Mouse (Mus musculus): ENCODE results near the gene Ano6. TPM values are rescaled to one million over a fixed set of nuclear protein-coding genes. Genes with fewer than 3 reads are reported as not detected.
A peak's percentile ranks its signal among the peaks of the same experiment; 100 is the strongest.
"Not testable (repeated sequence)": the region's sequence is repeated elsewhere in the genome, so short reads cannot be mapped to it uniquely, and the experiment has no call there.

Ano6 gene
- total RNA-seq, 2 experiments from 2014 or later = 10.5 to 18.0 TPM

- ATAC-seq (replicated peaks; ENCODE audit: low FRiP score, low TSS enrichment, poor library complexity, severe bottlenecking) = no peak
Observed at GRCm38 (mm10) chr15:95820142-95820541, 29.5 kb downstream of the Ano6 start.

- ATAC-seq (replicated peaks; ENCODE audit: low FRiP score, low TSS enrichment, poor library complexity, severe bottlenecking) = no peak
Observed at GRCm38 (mm10) chr15:95820678-95821077, 30.0 kb downstream of the Ano6 start.

DNA sequence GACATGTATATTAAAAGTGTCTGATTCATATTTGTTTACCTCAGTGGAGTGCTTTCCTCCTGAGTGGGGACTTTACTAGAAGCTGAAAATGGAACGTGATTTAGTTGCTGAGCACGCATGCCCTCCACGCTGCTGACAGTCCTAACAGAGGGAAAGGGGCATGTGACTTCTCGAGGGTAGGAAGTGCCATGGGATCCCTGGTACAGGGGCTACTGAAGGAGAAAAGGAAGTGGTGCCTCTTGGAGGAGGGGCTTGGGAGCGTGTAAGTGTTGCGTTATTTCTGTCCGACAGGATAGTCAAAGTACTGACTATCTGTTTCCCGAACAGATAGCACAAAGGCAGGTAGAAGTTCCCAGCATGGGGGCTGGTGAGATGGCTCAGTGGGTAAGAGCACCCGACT, 31.5 kb downstream of the Ano6 start:
- no peak for ATAC-seq (replicated peaks; ENCODE audit: low FRiP score, low TSS enrichment, poor library complexity, severe bottlenecking)

GRCm38 (mm10) chr15:95823383-95824306, 33.0 kb downstream of the Ano6 start:
- ATAC-seq (replicated peaks; ENCODE audit: low FRiP score, low TSS enrichment, poor library complexity, severe bottlenecking) = no peak

DNA sequence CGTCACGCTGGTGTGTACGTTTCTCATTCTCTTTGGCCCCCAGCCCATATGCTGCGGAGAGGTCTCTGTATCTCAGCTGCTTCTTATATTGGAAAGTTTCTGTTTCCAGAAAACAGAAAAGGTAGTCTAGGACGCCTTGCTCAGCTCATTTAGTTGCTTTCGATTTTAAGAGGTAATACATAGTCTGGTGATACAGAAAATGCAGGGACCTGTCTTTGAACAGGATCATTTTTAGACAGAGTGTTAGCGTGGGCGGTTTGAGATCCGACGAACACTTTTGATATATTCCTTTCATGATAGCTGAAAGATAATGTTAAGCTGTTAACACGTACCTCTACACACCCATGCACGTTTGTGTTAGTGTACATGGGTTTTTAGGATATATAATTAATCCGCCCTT, 35.9 kb downstream of the Ano6 start:
- no peak for ATAC-seq (replicated peaks; ENCODE audit: low FRiP score, low TSS enrichment, poor library complexity, severe bottlenecking)

DNA sequence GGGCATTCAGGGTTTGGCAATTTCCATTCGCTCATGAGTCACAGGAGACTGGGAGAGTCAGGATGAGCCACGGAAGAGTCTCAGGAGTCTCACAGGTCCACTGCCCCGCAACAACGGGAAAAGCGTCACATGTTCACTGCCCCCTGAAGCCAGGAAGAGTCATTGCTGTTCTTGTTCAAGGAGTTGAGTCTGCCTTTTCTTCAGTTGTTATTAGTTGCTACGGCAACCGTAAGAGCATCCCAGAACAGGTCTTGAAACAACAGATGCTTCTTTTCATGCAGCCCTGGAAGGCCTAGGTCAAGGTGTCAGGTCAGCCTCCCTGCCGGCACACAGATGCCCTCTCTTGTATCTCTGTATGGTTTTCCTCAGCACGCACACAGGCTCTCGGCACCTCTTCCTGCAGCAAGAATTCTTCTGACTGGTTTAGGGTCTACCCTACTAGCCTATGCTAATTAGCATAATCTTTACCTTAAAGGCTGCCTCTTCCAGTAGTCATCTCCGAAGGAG, 36.9 kb downstream of the Ano6 start:
- ATAC-seq (replicated peaks; ENCODE audit: low FRiP score, low TSS enrichment, poor library complexity, severe bottlenecking) = no peak

DNA sequence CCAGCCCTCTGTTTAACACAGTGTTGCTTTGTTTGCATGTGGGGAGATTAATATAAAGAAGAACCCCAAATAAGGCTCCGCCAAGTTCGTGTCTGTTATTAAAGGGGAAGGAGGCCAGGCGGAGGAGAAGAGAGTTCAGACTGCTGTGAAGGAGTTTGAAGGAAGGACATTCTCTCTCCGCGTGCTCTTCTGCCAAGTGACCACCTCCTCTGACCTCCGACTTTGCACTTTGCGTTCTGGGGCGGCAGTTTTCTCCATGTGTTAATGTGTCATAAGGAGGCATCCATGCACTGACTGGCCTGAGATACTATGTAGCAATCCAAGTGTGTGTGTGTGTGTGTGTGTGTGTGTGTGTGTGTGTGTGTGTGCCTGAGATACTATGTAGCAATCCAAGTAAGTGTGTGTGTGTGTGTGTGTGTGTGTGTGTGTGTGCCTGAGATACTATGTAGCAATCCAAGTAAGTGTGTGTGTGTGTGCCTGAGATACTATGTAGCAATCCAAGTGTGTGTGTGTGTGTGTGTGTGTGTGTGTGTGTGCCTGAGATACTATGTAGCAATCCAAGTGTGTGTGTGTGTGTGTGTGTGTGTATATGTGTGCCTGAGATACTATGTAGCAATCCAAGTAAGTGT, 37.5 kb downstream of the Ano6 start:
- not testable (repeated sequence) for ATAC-seq (replicated peaks; ENCODE audit: low FRiP score, low TSS enrichment, poor library complexity, severe bottlenecking)

- no peak for ATAC-seq (replicated peaks; ENCODE audit: low FRiP score, low TSS enrichment, poor library complexity, severe bottlenecking)
Observed at GRCm38 (mm10) chr15:95828647-95829254, 38.1 kb downstream of the Ano6 start.

GRCm38 (mm10) chr15:95829553-95830205, 39.0 kb downstream of the Ano6 start:
- no peak for ATAC-seq (replicated peaks; ENCODE audit: low FRiP score, low TSS enrichment, poor library complexity, severe bottlenecking)

- ATAC-seq (replicated peaks; ENCODE audit: low FRiP score, low TSS enrichment, poor library complexity, severe bottlenecking) = no peak
Observed at GRCm38 (mm10) chr15:95830206-95830560, 39.5 kb downstream of the Ano6 start.

DNA sequence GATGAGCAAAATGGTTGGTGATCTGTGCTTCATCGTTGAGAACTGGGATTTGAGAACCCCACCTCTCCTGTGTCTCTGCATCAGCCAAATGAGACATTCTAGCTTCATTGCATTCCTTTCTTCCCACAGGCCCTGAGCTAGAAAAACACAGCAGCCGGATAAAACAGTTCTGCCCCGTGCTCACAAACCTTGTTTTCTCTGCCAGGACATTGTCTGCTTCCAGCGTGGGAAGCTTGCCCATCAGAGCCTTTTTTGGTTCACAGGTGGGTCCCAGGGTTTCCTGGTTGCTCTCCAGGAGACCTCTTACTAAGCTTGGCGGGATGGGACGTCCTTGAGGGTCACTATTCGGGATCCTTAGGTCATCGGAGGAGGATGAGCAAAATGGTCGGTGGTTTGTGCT, 42.6 kb downstream of the Ano6 start:
- no peak for ATAC-seq (replicated peaks; ENCODE audit: low FRiP score, low TSS enrichment, poor library complexity, severe bottlenecking)

- no peak for ATAC-seq (replicated peaks; ENCODE audit: low FRiP score, low TSS enrichment, poor library complexity, severe bottlenecking)
Observed at GRCm38 (mm10) chr15:95836077-95836476, 45.4 kb downstream of the Ano6 start.

DNA sequence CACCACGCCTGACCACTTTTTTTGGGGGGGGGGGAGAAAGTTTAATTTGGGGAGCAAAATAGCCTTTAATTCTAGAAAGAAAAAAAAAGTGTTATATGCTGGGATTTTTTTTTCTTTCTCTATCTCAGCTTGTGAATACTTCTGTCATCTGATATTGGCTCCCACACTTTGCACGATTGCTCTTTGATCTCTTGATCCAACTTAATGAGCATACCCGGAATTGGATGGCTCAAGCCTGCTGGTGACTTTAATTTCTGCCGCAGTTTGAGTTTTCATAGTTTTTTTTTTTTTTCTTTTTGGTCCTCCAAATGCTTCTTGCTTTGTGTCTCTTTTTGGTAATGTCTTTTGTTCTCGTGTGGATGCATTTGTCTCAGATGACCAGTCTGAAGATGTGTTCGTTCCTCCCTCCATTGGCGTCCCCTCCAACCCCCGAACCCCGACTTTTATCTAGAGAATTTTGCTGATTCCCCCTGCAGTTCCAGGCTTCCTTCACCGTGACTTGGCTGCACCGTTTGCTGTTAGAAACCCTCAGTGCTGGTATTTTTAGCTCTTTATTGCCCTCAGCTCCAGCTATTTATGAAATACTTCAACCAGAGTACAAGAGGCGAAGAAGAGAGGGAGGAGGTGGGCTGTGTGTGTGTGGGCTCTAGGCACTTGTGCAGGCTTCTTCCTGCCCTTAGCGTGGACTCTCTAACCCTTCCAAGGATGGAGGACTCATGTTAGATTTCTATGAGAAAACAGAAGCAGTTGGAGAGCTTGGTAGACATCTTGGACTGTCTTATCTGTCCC, 46.2 kb downstream of the Ano6 start:
- no peak for ATAC-seq (replicated peaks; ENCODE audit: low FRiP score, low TSS enrichment, poor library complexity, severe bottlenecking)

DNA sequence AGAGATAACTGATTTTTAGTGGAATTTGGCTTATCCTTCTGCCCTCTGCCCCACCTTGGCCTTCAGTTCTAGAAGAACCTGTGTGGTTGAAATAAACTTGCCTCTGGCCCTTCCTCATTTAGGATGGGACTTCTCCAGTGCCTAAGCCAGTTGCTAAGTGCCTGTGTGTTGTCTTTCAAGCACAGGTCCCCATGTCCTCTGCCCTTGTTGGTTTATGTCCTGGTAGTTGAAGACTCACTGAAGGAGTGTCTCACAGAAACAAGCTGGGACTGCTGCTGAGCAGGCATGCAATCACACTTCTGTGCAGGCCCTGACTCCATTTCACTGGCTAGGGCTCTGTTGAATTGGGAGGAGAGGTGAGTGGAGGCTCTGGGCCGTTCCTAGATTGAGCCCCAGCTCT, 46.9 kb downstream of the Ano6 start:
- ATAC-seq (replicated peaks; ENCODE audit: low FRiP score, low TSS enrichment, poor library complexity, severe bottlenecking) = no peak

- ATAC-seq (replicated peaks; ENCODE audit: low FRiP score, low TSS enrichment, poor library complexity, severe bottlenecking) = peak; percentile 70
Observed at GRCm38 (mm10) chr15:95838171-95839020, 47.8 kb downstream of the Ano6 start.

DNA sequence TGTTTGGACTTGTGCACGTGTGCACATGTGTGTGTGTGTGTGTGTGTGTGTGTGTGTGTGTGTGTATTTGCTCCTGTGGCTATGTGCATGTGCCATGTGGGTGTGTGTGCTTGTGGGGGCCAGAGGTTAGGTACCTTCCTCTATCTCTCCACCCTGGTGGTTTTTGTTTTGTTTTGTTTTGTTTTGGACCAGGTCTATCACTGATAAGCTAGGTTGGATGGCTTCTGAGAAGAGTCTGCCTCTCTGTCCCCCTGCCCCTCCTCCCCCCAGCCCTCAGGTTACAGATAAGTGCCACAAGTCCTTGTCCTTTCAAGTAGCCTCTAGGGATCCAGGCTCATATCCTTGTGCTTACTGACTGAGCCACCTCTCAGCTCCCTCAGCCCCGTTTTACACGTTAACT, 49.1 kb downstream of the Ano6 start:
- peak; percentile 80 for ATAC-seq (replicated peaks; ENCODE audit: low FRiP score, low TSS enrichment, poor library complexity, severe bottlenecking)

DNA sequence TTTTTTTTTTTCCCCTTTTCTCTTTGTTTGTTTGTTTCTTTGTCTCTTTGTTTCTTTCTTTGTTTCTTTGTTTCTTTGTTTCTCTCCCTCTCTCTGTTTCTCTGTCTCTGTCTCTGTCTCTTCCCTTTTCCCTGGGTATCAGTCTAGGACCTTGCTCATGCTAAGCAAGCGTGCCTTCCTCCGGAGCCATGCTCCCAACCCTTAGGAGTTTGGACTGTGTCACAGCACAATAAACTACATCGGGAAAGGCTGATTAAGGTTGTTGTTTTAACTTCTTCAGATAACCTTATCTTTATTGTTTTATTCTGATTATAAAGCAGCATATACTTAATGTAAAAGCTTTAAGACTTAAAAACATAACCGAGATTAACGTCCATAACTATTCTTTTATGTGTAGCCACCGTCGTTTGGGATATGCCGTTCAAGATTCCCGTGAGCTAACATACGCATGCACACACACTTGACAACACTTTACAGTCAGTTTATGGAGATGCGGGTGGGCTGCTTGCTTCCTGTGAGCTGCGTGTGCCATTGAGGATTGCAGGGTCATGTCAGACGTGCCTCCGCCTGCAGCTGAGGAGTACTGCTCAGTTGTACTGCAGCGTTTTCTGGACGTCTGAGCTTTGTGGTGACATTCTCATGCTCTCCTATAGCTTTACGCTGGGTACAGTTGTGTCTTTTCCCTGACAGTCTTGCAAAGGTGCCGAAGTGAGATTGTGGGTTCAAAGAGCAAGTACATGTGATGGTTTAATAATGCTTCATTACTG, 52.7 kb downstream of the Ano6 start:
- ATAC-seq (replicated peaks; ENCODE audit: low FRiP score, low TSS enrichment, poor library complexity, severe bottlenecking) = no peak

DNA sequence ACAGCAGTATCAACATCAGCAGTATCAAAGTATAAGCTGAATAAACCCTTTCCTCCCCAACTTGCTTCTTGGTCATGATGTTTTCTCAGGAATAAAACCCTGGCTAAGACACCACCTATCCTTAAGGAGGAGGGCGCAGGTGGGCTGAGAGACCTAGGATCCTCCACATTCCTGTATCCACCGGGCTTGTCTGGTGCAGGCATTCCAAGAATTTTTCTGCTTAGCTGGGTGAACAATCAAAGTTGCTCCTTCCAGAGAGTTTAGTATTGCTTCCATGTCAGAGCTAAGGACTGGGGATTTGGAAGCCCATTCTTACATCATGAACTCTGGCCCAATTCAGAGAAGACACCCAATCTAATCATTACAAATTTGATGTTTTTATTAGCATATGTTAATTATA, 53.8 kb downstream of the Ano6 start:
- no peak for ATAC-seq (replicated peaks; ENCODE audit: low FRiP score, low TSS enrichment, poor library complexity, severe bottlenecking)
